Mouse (Mus musculus): ENCODE measurements around the gene Eif4a1.

DNA sequence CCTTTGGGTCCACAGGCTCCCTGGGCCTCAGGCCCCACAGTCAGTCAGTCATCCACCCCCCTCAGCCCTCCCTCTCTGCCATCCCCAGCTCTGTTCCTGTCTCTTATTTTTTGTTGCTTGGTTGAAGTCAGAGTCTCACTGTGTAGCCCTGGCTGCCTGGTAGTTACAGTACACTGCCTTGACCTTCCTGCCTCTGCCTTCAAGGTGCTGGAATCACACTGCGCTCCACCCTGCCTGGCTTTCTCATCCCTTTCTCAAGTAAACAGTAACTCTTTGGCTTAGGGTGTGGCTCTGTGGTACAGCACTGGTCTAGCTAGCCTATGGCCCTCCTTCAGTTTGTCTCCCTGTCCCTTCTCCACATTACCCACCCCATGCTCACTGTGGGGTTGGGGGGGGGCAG lies 17.7 kb upstream of the Eif4a1 start:
- TF ChIP-seq CTCF (IDR thresholded peaks at IDR 0.05; ENCODE audit: control insufficient read depth, insufficient read depth, low read length) (no peak), POLR2A (IDR thresholded peaks at IDR 0.05; ENCODE audit: borderline replicate concordance, control insufficient read depth, low read depth, low read length) (no peak)

Data from bone marrow, adult 2 months (tissue).